Mouse (Mus musculus) right cerebral cortex, postnatal 36 days (tissue): ENCODE data around the gene Pld4.
A peak's percentile ranks its signal among the peaks of the same experiment; 100 is the strongest.

ENCODE experiments used
- DNase-seq, 2 experiments: peaks; one replicate each; pipeline ENCODE4 v3.0.0; 2022; ENCODE audit warnings: low spot score in 2 of 2, mixed read lengths in 1 of 2

The Pld4 gene

GRCm38 (mm10) chr12:112760154-112760926 lies at the start of gene Pld4:
Gene Pld4 (plus strand): TSS chr12:112760655.
- DNase-seq, result no peak

GRCm38 (mm10) chr12:112713984-112714383 lies 46.5 kb upstream of the Pld4 start:
- no peak for DNase-seq

GRCm38 (mm10) chr12:112717140-112717539 lies 43.3 kb upstream of the Pld4 start:
- DNase-seq, result no peak

- no peak for DNase-seq
Observed at GRCm38 (mm10) chr12:112718995-112719394, 41.5 kb upstream of the Pld4 start.

DNA sequence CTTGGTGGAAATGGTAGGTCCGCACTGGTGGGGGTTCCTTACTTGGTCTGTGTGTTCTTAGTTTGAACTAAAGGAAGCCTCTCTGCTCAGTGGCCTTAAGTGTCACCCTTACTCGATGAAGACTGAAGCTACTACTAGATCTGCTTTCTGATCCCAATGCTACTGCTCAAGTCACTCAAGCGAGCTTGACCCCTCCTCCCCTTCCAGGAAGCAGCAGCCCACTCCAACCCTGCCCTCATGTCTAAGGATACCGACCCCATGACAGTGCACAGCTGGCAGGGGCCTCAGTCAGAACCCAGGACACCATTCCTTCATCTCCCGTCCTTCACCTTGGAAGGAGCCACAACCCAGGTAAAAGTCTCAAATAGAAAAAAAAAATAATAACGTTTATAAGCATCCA lies 40.2 kb upstream of the Pld4 start, which contains the start of gene Cep170b:
Cep170b (plus strand) TSS at position 240 of the 400 bp plus-strand sequence.
- no peak for DNase-seq

DNA sequence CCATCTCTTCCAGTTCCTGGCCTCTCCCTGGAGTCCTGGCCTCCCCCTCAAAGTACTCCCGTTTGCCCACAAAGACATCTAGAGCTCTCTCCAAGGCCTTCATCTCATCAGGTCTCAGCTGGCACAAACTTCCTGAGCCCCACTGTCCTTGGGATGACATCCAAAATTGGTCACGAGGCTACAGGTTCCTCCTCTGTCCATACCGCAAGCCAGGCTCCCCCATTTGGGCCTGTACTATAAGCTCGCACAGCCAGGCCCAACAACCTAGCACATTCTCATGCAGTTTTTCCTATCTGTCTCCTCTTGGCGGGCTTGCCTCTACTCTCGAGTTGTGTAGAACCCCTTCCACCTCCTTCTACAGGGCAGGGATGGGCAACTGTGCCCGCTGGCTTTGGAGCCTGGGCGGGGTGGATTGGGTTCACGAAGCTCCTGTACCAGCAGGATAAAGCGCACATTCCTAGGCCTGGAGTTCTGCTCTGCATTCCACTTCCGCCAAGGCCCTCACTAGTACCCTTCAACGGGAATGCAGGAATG lies 39.5 kb upstream of the Pld4 start:
- DNase-seq, result no peak

GRCm38 (mm10) chr12:112721424-112722239 lies 38.8 kb upstream of the Pld4 start:
- no peak for DNase-seq

DNA sequence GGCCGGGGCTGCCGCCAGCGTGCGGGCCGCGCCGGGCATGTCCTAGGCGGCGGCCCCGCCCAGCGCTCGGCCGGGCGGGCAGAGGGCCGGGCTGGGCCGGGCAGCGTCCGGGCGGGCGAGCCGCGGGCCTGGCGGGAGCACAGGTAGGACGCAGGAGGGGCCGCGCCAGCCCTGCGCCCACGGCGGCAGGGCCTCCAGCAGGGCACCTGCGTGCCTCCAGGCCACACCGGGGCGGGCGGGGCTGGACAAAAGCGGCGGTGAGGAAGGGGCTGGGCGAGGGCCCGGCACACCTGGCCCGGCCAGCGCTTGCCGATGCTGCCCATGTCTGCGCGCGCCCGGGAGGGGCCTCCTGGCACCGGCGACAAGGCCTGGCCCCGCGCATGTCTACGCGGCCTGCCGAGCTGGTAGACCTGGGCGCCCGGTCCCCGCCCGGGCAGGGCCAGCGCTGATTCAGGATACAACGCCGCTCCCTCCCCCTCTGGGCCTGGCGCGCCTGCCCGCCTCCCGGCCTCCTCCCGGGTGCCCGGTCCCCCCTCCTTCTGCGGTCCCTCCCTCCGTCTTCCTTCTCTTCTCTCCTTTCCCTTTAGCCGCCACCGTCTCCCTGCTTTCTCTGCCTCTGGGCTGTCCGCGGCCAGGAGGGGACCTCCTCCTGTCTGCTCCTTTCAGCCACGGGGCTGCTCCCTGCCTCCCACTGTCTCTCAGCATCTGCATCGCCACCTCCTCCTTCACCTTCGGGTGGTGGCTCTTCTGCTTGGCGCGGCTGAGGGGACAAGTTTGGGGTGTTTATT lies 38.0 kb upstream of the Pld4 start:
- DNase-seq, result no peak

GRCm38 (mm10) chr12:112723028-112723330 lies 37.5 kb upstream of the Pld4 start:
- DNase-seq, result no peak

DNA sequence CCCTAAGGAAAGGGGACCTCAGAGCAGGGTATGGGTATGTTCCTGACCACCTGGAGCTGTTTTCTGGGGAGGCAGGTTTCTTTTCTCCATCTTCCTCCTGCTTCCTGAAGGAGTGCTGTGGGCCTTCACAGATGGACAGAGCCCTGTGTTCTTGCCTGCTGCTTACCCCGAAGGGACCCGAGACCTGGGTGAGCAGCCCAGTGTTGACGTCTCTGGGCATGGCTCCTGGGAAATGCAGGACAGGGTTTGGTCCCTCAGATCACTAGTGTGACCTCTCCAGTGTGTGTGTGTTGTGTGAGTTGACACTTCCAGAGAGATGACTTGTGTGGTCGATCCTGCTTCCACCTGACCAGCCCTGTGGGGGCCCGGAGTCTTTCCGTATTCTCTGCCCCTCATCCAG lies 37.0 kb upstream of the Pld4 start:
- DNase-seq, result no peak

- peak in 1 of 2 experiments; percentile 65 for DNase-seq
Observed at GRCm38 (mm10) chr12:112724077-112724805, 36.2 kb upstream of the Pld4 start.

DNA sequence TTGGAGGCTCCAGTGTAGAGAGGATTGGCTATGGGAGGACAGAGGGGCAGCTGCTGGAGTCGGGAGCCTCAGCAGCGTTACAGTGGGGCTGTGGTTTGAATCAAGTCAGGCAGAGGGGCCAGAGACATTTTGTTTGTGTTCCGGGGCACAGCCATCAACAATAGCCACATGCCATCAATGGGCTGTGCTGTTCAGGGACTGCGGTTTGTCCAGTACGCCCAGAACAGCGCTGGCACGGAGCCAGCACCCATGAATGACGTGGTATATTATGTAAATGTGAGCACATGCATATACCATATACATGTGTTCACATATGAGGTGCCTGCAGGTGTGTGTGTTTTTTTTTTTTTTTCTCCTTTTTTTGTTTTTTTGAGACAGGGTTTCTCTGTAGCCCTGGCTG lies 32.7 kb upstream of the Pld4 start:
- no peak for DNase-seq

DNA sequence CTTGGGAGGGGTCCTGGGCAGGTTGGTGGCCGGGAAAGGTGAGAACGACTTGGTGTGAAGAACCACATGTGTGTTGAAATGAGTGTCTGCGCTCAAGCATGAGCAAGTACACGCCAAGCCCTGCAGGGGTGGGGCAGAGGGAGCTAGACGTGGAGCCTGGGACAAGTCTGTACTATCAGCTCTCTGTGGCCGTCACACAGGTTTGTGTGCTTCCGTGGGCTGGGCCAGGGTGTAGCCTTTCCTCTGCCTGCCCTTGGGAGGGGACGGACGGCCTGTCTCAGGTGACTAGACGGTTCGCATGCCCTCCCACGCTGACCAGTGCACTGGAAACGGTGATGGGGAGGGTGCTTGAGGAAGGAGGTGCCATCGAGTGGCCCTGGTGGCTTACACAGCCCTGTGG lies 29.6 kb upstream of the Pld4 start:
- DNase-seq, result no peak

GRCm38 (mm10) chr12:112732591-112732990 lies 27.9 kb upstream of the Pld4 start:
- no peak for DNase-seq

- no peak for DNase-seq
Observed at GRCm38 (mm10) chr12:112734108-112734820, 26.2 kb upstream of the Pld4 start.

DNA sequence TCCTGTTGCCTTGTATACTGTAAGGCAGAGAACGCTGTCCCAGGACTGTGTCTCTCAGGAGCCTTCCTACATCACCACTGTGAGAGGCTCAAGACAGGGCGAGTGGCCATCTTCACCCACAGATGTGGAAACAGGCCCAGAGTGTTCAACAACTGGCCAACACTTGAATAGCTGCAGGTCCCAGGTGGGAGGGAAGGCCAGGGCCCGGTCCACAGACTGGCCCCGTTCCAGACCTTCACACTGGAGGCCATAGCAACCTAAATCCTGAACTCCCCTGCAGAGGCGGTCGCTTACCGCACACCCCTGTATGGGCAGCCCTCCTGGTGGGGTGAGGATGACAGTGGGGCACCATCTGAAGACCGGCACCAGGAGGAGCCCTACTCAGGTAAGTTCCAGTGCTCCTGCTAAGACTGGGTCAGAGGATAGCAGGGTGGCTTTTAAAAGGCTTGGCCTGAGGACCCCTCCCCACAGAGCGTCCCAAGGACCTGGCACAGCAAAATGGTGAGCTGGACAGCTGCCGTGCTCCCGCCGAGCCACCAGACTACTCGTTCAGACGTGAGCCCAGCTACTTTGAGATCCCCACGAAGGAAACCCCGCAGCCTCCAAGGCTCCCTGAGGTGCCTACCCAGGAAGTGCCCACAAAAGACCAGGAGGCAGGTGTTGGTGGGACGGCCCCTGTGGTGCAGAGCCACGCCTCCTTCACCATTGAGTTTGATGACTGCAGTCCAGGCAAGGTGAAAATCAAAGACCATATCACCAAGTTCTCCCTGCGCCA lies 25.4 kb upstream of the Pld4 start:
- no peak for DNase-seq

GRCm38 (mm10) chr12:112735896-112736635 lies 24.4 kb upstream of the Pld4 start:
- DNase-seq, result no peak

GRCm38 (mm10) chr12:112736636-112736925 lies 23.9 kb upstream of the Pld4 start:
- no peak for DNase-seq

DNA sequence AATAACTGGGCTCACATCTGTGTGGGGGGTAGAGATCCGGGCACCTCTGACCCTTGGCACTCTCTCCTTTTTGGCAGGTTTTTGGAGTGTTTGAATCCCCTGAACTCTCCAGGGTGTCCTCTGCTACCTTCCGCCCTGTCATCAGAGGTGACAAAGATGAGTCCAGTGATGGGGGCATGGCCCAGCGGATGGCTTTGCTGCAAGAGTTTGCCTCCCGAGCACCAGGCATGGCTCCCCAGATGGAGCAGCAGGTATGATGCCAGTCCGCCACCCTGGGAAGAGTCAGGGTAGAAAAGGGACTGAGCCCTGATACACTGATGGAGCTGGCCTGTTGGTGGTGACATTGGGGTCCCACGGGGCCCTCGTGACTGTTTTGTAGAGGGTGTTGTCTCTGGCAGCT lies 23.4 kb upstream of the Pld4 start:
- no peak for DNase-seq
